Mouse (Mus musculus) left cerebral cortex, adult 9 months (tissue): ENCODE measurements around the gene Wfdc1.

Source experiments
- DNase-seq, 2 experiments: peaks; one replicate each; pipeline ENCODE4 v3.0.0; 2022; ENCODE audit warnings: low spot score in 2 of 2

Wfdc1 gene

DNA sequence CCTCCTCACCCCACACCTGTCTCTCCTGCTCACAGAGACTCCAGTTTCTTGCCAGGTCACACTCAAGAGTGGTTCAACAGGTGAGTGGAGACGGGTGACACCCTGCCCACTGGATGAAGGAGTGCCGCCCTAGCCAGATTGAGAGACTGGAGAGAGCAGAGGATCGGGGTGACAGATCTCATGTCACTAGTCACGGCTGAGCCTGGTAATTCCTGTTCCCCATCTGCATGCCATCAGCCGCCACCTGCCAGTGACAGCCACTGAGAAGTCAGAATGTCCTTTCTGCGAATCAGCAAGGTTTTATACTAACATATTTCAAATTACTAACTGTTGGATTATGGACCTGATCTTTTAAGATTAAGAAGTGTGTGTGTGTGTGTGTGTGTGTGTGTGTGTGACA is 24.4 kb downstream of the Wfdc1 start:
- DNase-seq = no peak

DNA sequence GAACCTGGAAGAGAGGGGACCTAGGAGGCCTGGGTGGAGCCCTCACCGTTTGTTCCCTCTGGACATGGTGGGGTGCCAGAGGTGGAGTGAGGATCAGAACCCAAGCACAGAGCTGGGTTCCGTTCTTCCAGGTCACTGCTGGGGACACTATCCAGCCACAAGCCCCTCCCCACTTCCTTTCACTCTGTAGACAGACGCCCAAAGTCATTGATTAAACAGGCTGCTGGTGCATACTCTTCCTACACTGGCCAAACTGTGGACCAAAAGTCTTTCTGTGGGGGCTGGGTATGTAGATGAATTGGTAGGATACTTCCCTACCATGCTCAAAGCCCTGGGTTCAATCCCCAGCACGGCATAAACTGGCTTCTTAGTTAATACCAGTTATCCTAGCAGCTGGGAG is 25.8 kb downstream of the Wfdc1 start:
- no peak for DNase-seq

DNA sequence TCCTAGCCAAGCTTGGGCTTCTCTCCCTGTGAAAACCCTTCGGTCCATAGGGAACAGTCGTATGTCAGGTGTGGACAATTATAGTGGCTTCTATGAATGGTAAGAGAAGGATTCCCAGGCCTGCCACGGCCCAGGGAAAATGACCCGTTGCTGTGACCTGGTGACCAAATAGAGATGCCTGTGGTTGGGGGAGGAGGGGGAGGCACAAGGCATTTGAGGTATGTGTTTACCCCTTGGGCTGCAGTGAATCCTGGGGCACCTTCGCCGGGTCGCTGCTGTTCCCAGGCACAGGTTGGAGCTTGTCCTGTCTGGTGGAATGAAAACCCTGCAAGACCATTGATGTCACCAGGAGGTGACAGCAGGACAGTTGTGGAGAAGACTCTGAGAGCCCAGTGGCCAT is 28.5 kb downstream of the Wfdc1 start:
- DNase-seq = no peak

DNA sequence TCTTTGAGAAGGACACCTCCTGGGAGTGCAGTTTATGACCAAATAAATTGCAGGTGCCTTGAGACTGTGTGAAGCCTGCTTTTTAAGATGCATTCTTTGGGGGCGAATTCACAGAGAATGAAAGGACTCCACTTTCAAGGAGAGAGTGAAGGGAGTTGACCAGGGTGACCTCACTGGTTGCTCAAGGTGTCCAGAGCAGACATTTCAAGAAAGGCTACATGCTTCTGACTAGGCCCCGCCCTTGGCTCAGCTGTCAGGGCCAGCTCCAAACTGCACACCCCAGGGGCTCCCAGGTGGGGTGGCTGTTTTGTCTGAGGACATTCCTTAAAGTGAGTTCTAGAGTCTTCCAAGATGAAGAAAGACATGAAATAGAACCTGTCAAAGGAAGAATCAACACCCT is 31.0 kb downstream of the Wfdc1 start:
- DNase-seq = no peak

DNA sequence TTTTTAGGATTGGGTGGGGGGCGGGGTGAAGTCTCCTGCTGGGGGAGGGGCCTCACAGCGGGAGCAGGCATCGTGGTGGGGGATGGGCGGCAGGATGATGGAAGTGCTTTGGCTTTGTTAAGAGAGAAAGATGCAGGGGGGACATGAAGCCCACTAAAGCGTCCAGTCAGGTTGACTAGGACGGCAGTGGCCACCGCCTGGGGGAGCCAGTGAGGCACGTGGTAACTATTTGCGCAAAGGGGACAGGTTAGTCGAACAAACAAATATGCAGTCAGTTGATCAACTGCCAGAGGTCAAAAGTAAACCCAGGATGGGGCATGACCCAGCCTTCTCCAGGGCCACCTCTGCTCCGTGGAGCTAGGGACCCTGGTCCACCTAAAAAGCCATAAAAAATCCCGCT is 32.8 kb downstream of the Wfdc1 start:
- peak in 1 of 2 experiments; percentile 41 for DNase-seq

DNA sequence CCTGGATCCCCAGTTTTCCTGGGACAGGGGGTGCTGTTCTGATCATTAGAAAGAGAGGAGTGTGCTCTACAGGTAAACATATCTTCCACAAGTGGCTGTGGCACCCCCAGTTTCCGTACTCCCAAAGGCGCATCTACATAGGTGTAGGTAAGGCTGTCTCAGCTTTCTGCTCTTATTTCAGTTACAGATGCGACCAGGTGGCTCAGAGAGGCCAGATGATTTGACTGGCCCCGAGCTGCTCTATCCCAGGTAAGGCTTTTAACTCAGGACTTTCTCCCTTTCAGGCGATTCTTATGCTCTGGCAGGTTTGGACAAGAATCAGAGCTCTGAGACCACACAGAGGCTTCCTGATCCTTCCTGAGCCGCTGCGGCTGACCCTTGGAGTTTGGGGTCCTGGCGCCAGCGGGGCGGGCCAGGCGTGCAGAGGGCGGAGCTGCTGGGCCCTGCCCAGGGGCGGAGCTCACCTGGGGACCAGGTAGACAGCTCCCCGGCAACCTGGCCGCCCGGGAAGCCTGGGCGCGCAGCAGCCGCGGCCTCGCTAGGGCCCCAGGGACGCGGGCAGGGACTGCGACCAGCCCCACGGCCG is 33.5 kb downstream of the Wfdc1 start, which contains the start of gene Atp2c2:
Gene Atp2c2 (plus strand): TSS at position 461 of the 586 bp plus-strand sequence.
- DNase-seq = no peak

DNA sequence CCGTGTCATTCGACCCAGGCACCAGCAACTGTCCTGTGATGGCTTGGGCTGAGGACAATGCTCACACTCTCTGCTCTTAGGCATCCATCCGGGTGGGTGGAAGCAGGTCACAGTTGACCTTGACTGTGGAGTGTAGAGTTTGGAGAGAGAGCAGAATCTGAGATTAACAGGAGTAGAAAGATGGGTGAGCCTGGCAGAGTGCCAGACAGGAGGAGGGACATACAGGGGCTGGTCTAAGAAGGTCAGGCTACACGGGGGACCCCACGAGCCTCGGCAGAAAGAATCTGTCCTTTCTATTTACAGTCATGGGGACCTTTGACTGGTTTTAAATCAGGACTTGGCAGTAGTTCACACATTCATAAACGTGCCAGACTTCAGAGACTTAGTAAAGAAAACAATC is 36.8 kb downstream of the Wfdc1 start:
- no peak for DNase-seq

DNA sequence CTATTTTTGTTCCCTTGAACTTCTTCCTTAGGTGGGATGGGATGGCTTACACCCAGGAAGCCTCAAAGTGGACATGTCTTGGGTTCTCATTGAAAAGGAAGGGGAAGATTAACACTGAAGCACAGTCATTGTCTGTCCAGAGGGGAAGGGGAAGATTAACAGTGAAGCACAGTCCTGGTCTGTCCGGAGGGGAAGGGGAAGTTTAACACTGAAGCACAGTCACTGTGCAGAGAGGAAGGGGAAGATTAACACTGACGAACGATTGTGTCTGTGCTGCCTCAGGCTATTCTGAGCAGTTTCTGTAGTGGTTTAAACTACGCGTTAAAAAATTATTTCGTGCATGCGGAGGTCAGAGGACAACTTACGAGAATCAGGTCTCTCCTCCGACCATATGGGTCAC is 41.0 kb downstream of the Wfdc1 start:
- DNase-seq = no peak

DNA sequence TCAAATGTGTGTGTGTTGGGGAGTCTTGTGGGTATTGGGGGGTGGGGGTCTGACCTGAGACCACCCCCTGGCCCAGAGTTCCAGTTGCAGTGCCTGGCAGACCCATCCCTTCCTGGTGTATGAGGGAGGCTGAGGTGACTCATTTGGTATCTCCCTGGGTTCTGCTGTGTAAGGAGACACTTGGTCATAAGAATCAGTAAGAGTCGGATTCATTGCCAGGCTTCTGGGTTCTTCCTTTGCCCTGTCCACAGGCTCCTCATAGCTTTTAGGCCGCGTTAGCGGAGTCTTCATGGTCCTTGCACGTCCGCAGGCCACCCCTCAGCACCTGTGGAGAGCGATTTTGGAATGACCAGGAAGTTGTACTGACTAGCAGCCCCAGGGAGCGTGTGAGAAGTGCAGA is 42.3 kb downstream of the Wfdc1 start:
- DNase-seq = no peak

DNA sequence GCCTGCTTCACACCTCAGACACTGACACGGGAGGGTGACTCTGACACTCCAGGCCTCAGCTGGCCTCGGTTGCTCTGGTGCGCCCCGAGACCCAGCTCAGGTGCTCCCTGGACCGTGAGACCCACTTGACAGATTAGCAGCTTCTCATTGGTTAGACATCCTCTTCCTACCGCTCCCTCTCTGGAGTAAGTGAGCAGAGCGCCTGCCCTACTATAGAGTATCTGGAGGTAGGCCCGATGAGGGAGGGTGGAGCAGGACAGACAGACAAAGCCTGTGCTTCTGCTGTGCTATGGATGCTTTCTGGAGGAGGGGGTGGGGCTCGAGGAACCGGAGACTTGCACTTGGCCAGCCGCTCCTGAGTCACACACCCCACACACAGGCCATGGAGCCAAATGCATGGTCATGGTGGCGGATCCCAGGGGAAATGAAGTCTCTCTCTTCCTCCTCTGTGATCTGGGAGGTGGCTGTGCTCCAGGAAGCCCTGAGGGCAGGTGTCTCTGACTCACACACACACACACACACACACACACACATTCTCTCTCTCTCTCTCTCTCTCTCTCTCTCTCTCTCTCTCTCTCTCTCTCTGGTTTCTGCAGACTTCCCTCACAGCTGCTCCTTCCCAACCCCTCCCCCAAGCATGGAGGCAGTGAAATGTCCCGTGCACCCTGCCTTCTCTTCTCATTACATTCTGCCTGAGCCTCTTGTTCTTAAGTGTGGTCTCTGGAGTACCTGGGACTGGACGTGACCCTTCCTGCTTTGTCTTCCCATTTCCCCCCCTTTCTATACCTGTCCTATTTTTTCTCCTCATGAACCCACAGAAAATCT is 42.9 kb downstream of the Wfdc1 start:
- no peak for DNase-seq

DNA sequence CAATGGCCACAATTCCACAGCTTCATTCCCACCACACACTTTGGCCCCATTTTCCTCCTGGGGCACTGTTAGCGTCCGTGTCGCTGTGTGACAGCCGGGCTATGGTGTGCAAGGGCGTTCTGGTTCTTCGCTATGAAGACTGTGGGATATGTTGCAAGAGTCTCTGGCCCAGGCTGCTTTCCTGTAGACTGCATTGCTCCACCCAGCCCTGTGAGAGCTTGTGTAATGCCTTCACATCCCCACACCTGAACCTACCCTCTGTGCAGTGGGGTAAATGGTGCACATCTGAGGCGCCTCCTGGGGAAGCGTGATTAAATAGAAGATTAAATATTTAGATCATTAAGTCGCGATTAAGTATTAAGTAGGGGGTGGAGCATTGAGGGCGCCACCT is 43.5 kb downstream of the Wfdc1 start:
- DNase-seq = no peak

DNA sequence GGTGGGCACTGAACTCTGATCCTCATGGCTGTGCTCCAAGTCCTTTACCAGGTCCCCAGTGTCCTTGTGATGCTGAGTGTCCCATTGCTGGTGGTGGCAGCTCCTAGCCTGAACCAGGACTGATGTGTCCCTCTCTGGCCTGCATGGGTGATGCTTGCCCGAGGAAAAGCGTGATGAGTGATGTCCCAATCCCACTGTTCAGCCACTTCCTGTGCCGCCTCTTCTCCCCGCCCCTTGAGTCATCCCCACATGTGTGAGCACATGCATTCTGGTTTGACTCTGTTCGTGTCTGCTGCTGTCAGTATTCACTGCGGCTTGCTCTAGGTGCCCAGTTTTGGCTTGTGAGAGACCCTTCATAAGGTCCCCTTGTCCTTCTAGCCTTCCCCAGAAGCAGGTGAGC is 46.1 kb downstream of the Wfdc1 start:
- no peak for DNase-seq

DNA sequence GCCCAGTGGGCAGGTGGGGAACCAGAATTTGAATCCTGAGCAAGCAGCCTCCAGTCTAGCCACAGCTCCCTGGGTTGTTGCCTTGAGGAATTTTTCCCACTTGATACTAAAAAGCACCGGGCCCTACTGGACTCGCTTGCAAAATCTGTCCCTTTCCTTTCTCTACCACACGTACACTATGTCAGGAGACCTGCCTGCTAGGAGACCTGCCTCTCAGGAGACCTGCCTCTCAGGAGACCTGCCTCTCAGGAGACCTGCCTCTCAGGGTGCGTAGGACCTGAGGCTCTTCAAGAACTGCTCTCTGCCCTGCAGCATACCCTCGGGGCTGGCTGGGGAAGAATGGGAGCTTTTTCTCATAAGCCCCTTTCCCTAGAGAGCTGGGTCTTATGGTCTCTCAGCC is 47.3 kb downstream of the Wfdc1 start:
- no peak for DNase-seq

DNA sequence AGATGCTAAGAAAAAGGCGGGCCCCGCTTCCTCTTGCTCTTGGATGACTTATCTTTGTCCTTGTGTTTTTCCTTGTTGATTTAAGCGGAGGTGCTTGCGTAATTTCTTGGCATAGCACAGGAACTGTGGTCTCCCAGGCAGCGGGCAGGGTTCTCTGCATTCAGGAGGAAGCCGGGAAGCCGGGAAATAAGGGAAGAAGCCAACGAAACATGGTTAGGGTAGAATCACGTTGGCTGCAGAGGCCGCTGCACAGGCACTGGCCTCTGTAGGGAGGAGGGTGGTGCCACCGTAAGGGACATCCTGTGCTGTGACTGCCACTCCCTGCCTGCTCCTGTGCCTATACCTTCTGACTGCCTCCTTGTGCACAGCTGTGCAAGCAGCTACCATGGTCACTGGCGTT is 49.1 kb downstream of the Wfdc1 start:
- no peak for DNase-seq

DNA sequence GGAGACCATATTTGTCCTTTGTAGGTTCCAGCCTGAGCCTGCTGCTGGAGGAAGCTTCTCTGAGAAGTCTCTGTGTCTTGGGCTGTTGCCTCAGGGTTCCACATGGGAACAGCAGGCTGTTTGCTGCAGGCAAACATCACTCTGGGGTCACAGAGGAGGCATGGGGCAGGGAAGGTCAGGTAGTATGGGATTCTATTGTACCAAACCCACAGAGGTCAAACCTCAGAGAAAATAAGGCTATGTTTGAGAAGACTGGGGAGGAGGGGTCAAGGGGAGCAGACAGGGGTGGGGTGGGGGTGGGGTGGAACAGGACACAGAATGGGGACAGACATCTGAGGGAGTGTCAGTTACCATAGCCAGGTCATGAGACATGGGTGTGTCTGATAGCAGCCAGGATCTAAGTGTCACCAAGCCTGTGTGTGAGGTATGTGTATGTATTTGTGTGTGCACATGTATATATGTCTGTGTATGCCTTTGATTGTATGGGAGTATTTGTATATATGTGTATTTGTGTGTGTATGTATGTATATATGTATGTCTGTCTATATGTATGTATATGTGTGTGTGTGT is 50.6 kb downstream of the Wfdc1 start:
- no peak for DNase-seq

DNA sequence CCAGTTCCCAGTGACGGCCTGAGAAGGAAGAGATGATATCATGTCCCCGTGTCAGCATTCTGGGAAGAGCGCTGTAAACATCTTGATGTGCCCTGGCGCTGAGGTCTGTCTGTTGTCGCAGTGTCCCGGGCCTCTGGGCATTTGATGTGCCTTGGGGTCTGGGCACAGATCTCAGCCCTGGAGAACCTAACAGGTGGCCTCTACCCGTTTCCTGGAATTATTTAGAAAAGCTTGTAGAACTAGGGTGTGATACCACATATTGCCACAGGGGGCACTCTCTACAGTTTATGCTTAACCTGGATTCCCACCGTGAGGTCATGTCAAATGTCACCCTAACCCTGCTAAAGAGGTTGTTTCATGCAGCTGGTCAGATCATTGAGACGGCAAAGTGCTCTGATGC is 51.6 kb downstream of the Wfdc1 start:
- no peak for DNase-seq

DNA sequence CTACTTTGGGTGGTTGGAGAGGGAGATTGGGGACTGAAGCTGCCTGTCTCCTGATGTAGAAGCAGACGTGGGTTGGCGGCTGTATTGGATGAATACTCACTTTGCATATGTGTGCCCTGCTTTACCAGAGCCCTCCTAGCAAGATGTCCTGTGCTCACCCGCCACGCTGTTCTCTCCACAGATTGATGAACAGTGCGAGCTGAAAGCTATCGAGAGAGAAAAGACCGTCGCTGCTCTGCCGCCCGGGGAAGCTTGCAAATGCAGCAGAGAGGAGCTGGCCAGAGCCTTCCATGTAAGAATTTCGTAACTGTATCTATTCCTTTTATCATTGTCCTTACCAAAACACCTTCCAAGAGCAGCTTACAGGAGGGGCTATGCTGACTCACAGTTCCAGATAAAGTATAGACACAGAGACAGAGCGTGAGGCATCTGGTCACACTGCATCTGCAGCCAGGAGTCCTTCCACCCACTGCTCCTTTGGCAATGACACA is 52.9 kb downstream of the Wfdc1 start:
- DNase-seq = peak; percentile 32 to 63

DNA sequence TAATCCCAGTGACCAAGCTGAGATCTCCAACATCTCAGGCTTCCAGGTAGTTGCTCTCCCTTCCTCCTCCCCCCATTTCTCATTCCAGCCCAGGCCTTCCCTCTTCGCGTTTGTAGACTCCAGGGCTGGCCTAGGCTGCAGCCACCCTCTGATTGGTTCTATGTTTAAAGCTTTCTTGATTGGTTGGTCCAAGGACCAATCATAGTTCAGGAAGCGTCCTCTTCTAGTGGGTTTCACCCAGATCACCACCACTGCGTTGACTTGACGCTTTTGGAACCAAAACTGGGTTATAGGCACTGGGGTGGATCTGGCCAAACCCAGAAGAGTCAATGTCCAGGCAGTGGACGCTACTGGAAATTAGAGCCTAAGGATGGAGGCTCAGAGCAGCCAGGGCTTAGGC is 56.2 kb downstream of the Wfdc1 start:
- DNase-seq = no peak

DNA sequence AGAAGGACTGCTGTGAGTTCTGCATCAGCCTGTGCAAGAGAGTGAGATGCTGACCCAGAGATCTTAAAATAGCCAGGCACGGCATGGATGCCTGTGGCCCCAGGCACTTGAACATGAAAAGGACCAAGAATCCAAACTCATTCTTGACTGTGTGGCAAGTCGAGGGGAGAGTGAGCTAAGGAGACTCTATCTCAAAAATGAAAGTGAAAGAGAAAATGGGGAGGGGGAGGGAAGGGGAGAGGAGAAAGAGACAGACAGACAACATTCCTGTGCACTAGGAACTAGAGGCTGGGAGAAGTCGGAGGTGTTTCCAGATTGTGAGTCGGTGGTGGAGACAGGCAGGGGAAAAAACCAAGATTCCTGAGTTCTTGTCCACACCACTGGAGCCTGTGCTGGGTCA is 57.5 kb downstream of the Wfdc1 start:
- DNase-seq = no peak

DNA sequence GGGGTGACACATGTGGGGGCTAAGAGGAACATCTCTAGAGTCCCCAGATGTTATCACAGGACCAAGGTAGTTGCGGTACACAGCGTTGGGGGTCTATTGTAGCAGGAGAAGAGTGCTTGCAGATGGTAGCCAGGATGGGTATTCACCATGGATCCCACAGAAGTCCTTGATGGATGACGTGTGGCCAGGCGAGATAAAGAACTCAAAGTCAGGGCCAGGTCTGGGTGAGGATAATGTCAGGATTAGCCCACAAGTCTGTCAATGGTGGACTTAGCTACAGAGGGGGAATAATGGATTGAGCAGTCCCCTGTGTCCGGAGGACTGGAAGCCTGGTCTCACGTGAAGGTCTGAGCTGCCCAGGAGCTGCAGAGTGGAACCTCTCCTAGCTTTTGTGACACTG is 58.4 kb downstream of the Wfdc1 start:
- no peak for DNase-seq

DNA sequence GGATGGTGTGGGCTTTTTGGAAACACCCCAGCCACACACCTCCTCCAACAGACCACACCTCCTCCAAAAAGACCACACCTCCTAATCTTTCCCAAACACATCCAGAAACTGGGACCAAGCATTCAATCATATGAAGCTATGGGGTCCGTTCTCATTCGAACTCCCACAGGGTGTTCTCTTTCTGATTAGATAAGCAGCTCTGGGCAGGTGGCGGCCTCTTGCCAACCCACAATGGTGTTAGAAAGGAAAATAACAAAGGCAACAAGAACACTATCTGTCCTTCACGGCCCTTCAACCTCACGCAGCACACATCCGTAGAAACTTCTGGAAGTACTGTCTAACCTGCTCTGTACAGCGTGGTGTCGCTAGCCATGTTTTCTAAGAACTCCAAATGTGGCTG is 60.9 kb downstream of the Wfdc1 start:
- no peak for DNase-seq

DNA sequence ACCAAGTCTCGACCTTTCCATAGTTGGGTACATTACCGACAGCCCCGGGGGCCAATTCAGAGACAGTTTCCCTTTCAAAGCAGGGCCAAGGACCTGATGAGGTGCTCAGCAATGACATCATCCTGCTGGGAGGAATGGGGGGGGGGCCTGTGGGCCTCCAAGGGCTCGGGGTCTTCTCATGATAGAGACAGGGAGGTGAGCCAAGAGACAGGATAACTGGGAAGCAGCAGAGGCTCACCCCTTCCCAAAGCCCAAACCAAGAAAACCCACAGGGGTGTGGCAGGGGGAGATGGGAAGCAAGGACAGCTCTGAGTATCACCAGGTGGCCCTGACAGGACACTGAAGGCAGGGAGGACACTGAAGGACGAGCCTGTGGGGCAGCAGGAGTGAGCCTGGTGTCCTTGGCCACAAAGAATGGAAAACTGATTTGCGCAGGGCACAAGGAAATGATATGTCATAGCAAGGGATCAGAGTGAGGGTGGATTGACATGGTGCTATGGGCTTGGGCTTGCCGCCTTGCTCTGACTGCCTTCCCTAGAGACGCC is 62.3 kb downstream of the Wfdc1 start:
- DNase-seq = no peak

DNA sequence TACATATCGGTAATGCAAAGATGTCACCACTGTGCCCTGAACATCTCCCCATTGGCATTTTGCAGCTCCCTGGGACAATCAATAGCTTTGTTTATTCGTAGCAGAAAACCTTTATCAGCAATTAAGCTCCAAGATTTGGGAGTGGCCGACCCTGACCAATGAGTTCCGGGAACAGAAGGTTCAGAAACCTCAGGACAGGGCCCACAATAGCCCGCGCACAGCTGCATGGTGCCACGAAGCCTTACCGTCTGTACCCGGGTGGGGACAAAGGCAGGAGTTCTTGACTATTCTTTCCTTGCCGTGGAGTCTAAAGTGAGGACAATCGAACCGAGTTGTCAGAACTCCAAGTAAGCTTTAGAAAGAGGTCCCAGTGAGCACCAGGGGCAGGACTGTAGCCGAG is 65.9 kb downstream of the Wfdc1 start:
- no peak for DNase-seq
